Comparison of ENCODE assay signal across 9 mouse cellular contexts in genomic region chr12:113142021-113142975, GRCm38 (mm10). TPM values are rescaled to one million over a fixed set of nuclear protein-coding genes. Genes with fewer than 3 reads are reported as not detected.
A peak's percentile ranks its signal among the peaks of the same experiment; 100 is the strongest.
DNase-seq lines count a peak whose midpoint lies in the region; ATAC-seq lines count a peak whose summit lies in the region.
"Had no signal": no experiment of that assay in that cellular context is flagged by ENCODE, and none has a peak within 500 bp of the region (broad histone marks: within the 10 kb centered on the region; RNA-seq: fewer than 3 reads in every experiment).

No protein-coding gene starts in this region.

- peak overlapping the region; percentile 27; the same call in 1 of the 2 replicates for H3K27ac ChIP-seq in neural tube, embryonic 11.5 days (ENCODE audit: low read depth, low read length)
- peak overlapping the region; percentile 1; the same call in 1 of the 2 replicates for H3K27ac ChIP-seq in embryonic facial prominence, embryonic 13.5 days
- peak overlapping the region; percentile 99 for H3K27ac ChIP-seq in heart, embryonic 13.5 days (replicated peaks)
- peak overlapping the region; percentile 82 for H3K27ac ChIP-seq in kidney, embryonic 16.5 days (ENCODE audit: low read length)
- H3K27ac ChIP-seq in liver, embryonic 16.5 days (ENCODE audit: low read length): peak overlapping the region; percentile 70

- peaks cover 4% of the 10 kb centered on the region for H3K36me3 ChIP-seq in neural tube, embryonic 11.5 days (ENCODE audit: control insufficient read depth, insufficient read depth, low read length)
- peaks cover 17% of the 10 kb centered on the region for H3K36me3 ChIP-seq in embryonic facial prominence, embryonic 13.5 days
- H3K36me3 ChIP-seq in heart, embryonic 13.5 days: peaks cover 43% of the 10 kb centered on the region
- H3K36me3 ChIP-seq in kidney, embryonic 16.5 days (ENCODE audit: insufficient read depth, low read length): peaks cover 27% of the 10 kb centered on the region
- H3K36me3 ChIP-seq in liver, embryonic 16.5 days (ENCODE audit: control insufficient read depth, insufficient read depth): no peaks in the 10 kb centered on the region

- 28% methylated on average over 15 of the region's 15 CpGs for WGBS in neural tube, embryonic 11.5 days
- WGBS in embryonic facial prominence, embryonic 13.5 days: 19% methylated on average over 15 of the region's 15 CpGs
- 6% methylated on average over 15 of the region's 15 CpGs for WGBS in heart, embryonic 13.5 days
- WGBS in kidney, embryonic 16.5 days: 16% methylated on average over 15 of the region's 15 CpGs
- WGBS in liver, embryonic 16.5 days (ENCODE audit: insufficient replicate concordance): 20% methylated on average over 15 of the region's 15 CpGs

- peak overlapping the region; percentile 63 for H3K9ac ChIP-seq in neural tube, embryonic 11.5 days (ENCODE audit: low read length)
- peak overlapping the region; percentile 63 for H3K9ac ChIP-seq in embryonic facial prominence, embryonic 13.5 days
- H3K9ac ChIP-seq in heart, embryonic 13.5 days: peak overlapping the region; percentile 95
- peak overlapping the region; percentile 78 for H3K9ac ChIP-seq in kidney, embryonic 16.5 days (replicated peaks; ENCODE audit: low read length)
- peak overlapping the region; percentile 30; the same call in 1 of the 2 replicates for H3K9ac ChIP-seq in liver, embryonic 16.5 days (ENCODE audit: low read depth, low read length)

- peak overlapping the region; percentile 56 for H3K4me3 ChIP-seq in neural tube, embryonic 11.5 days (ENCODE audit: low read depth, low read length)
- peak overlapping the region; percentile 53 for H3K4me3 ChIP-seq in embryonic facial prominence, embryonic 13.5 days
- peak overlapping the region; percentile 82 for H3K4me3 ChIP-seq in heart, embryonic 13.5 days
- peak overlapping the region; percentile 71 for H3K4me3 ChIP-seq in kidney, embryonic 16.5 days (ENCODE audit: low read length)
- peak overlapping the region; percentile 73 for H3K4me3 ChIP-seq in liver, embryonic 16.5 days (ENCODE audit: low read depth, low read length)

- H3K4me2 ChIP-seq in neural tube, embryonic 11.5 days (ENCODE audit: low read depth): peak overlapping the region; percentile 62
- H3K4me2 ChIP-seq in embryonic facial prominence, embryonic 13.5 days: peak overlapping the region; percentile 80
- H3K4me2 ChIP-seq in heart, embryonic 13.5 days: peak overlapping the region; percentile 93
- peak overlapping the region; percentile 78 for H3K4me2 ChIP-seq in kidney, embryonic 16.5 days (replicated peaks; ENCODE audit: low read depth, low read length)
- peak overlapping the region; percentile 17 for H3K4me2 ChIP-seq in liver, embryonic 16.5 days (ENCODE audit: low read depth, low read length)

- H3K4me1 ChIP-seq in neural tube, embryonic 11.5 days (ENCODE audit: control insufficient read depth, insufficient read depth, low read length): peaks cover 32% of the 10 kb centered on the region
- H3K4me1 ChIP-seq in embryonic facial prominence, embryonic 13.5 days: peaks cover 51% of the 10 kb centered on the region
- peaks cover 82% of the 10 kb centered on the region for H3K4me1 ChIP-seq in heart, embryonic 13.5 days
- peaks cover 74% of the 10 kb centered on the region for H3K4me1 ChIP-seq in kidney, embryonic 16.5 days (ENCODE audit: insufficient read depth, low read length)
- peaks cover 42% of the 10 kb centered on the region for H3K4me1 ChIP-seq in liver, embryonic 16.5 days (ENCODE audit: control insufficient read depth, low read depth, low read length)

- H3K9me3 ChIP-seq in neural tube, embryonic 11.5 days (ENCODE audit: control insufficient read depth, low read length): no peaks in the 10 kb centered on the region
- H3K9me3 ChIP-seq in embryonic facial prominence, embryonic 13.5 days: no peaks in the 10 kb centered on the region
- no peaks in the 10 kb centered on the region for H3K9me3 ChIP-seq in heart, embryonic 13.5 days
- H3K9me3 ChIP-seq in kidney, embryonic 16.5 days (ENCODE audit: low read length): no peaks in the 10 kb centered on the region
- no peaks in the 10 kb centered on the region for H3K9me3 ChIP-seq in liver, embryonic 16.5 days (replicated peaks; ENCODE audit: control insufficient read depth, low read length)

- H3K27me3 ChIP-seq in neural tube, embryonic 11.5 days (ENCODE audit: control insufficient read depth, insufficient read depth, low read length): 0 out of 2 replicates have a peak, but pooled peaks cover 6% of the 10 kb centered on the region
- H3K27me3 ChIP-seq in embryonic facial prominence, embryonic 13.5 days: peaks cover 66% of the 10 kb centered on the region
- no peaks in the 10 kb centered on the region for H3K27me3 ChIP-seq in heart, embryonic 13.5 days (replicated peaks)
- no peaks in the 10 kb centered on the region for H3K27me3 ChIP-seq in kidney, embryonic 16.5 days (ENCODE audit: insufficient read depth, low read length)
- peaks cover 48% of the 10 kb centered on the region for H3K27me3 ChIP-seq in liver, embryonic 16.5 days (ENCODE audit: control insufficient read depth, insufficient read depth, low read depth, low read length)

- DNase-seq in neural tube, embryonic 11.5 days (ENCODE audit: low spot score): peak; percentile 44
- DNase-seq in neural tube, embryonic 10.5 days (ENCODE audit: extremely low spot score, low spot score): no peak
- DNase-seq in right cerebral cortex, postnatal 25 days: peak; percentile 48
- DNase-seq in thymus, postnatal 25 days: no peak

- no peak for ATAC-seq in neural tube, embryonic 11.5 days (ENCODE audit: insufficient read depth, low FRiP score, low TSS enrichment)
- no peak for ATAC-seq in embryonic facial prominence, embryonic 13.5 days (ENCODE audit: insufficient number of reproducible peaks, insufficient read depth, low FRiP score, low TSS enrichment, low read depth)
- ATAC-seq in heart, embryonic 13.5 days (ENCODE audit: extremely low read depth, insufficient number of reproducible peaks, low FRiP score, low TSS enrichment): peak; percentile 35
- peak; percentile 50 for ATAC-seq in kidney, embryonic 16.5 days (ENCODE audit: low FRiP score, low TSS enrichment)
- ATAC-seq in liver, embryonic 16.5 days (ENCODE audit: low read depth): peak; percentile 1; the same call in 1 of the 2 replicates

RNA-seq across cellular contexts. Expression of gene Crip2, which starts 2.3 kb away (rescaled TPM):
- 198 and 211 TPM in 2 replicates for polyA plus RNA-seq in neural tube, embryonic 11.5 days (2014; fragmentation: Nextera tagmentation; extraction: Ambion mirVana)
- polyA plus RNA-seq in embryonic facial prominence, embryonic 13.5 days (2015; fragmentation: Nextera tagmentation; extraction: Ambion mirVana): 63.4 and 72.3 TPM in 2 replicates
- 1,302 and 1,499 TPM in 2 replicates for polyA plus RNA-seq in heart, embryonic 13.5 days (2015; fragmentation: Nextera tagmentation; extraction: Ambion mirVana)
- polyA plus RNA-seq in kidney, embryonic 16.5 days (2015; fragmentation: Nextera tagmentation; extraction: Ambion mirVana): 244 and 263 TPM in 2 replicates
- 41.6 and 43.8 TPM in 2 replicates for polyA plus RNA-seq in liver, embryonic 16.5 days (2015; fragmentation: Nextera tagmentation; extraction: Ambion mirVana)

RNA-seq across cellular contexts. Expression of gene Crip1, which starts 3.8 kb away (rescaled TPM):
- 53.3 and 58.2 TPM in 2 replicates for polyA plus RNA-seq in neural tube, embryonic 11.5 days (2014; fragmentation: Nextera tagmentation; extraction: Ambion mirVana)
- polyA plus RNA-seq in embryonic facial prominence, embryonic 13.5 days (2015; fragmentation: Nextera tagmentation; extraction: Ambion mirVana): 224 and 230 TPM in 2 replicates
- 408 and 464 TPM in 2 replicates for polyA plus RNA-seq in heart, embryonic 13.5 days (2015; fragmentation: Nextera tagmentation; extraction: Ambion mirVana)
- 270 and 293 TPM in 2 replicates for polyA plus RNA-seq in kidney, embryonic 16.5 days (2015; fragmentation: Nextera tagmentation; extraction: Ambion mirVana)
- polyA plus RNA-seq in liver, embryonic 16.5 days (2015; fragmentation: Nextera tagmentation; extraction: Ambion mirVana): 97.4 and 102 TPM in 2 replicates

RNA-seq across cellular contexts. Expression of gene Tedc1, which starts 13.9 kb away (rescaled TPM):
- 30.6 and 36.0 TPM in 2 replicates for polyA plus RNA-seq in neural tube, embryonic 11.5 days (2014; fragmentation: Nextera tagmentation; extraction: Ambion mirVana)
- 32.0 and 33.9 TPM in 2 replicates for polyA plus RNA-seq in embryonic facial prominence, embryonic 13.5 days (2015; fragmentation: Nextera tagmentation; extraction: Ambion mirVana)
- 20.6 and 21.8 TPM in 2 replicates for polyA plus RNA-seq in heart, embryonic 13.5 days (2015; fragmentation: Nextera tagmentation; extraction: Ambion mirVana)
- polyA plus RNA-seq in kidney, embryonic 16.5 days (2015; fragmentation: Nextera tagmentation; extraction: Ambion mirVana): 38.2 and 45.5 TPM in 2 replicates
- 9.1 and 9.2 TPM in 2 replicates for polyA plus RNA-seq in liver, embryonic 16.5 days (2015; fragmentation: Nextera tagmentation; extraction: Ambion mirVana)

RNA-seq across cellular contexts. Expression of gene Tmem121, which starts 43.4 kb away (rescaled TPM):
- polyA plus RNA-seq in neural tube, embryonic 11.5 days (2014; fragmentation: Nextera tagmentation; extraction: Ambion mirVana): 13.2 and 13.7 TPM in 2 replicates
- 16.6 and 18.0 TPM in 2 replicates for polyA plus RNA-seq in embryonic facial prominence, embryonic 13.5 days (2015; fragmentation: Nextera tagmentation; extraction: Ambion mirVana)
- polyA plus RNA-seq in heart, embryonic 13.5 days (2015; fragmentation: Nextera tagmentation; extraction: Ambion mirVana): 2.8 and 3.1 TPM in 2 replicates
- polyA plus RNA-seq in kidney, embryonic 16.5 days (2015; fragmentation: Nextera tagmentation; extraction: Ambion mirVana): 8.6 and 10.9 TPM in 2 replicates
- polyA plus RNA-seq in liver, embryonic 16.5 days (2015; fragmentation: Nextera tagmentation; extraction: Ambion mirVana): 0.36 and 0.39 TPM in 2 replicates
- polyA plus RNA-seq: G1E had no signal

RNA-seq across cellular contexts. Expression of gene Mta1, which starts 44.2 kb away (rescaled TPM):
- 21.5 and 21.9 TPM in 2 replicates for polyA plus RNA-seq in neural tube, embryonic 11.5 days (2014; fragmentation: Nextera tagmentation; extraction: Ambion mirVana)
- 18.5 and 18.6 TPM in 2 replicates for polyA plus RNA-seq in embryonic facial prominence, embryonic 13.5 days (2015; fragmentation: Nextera tagmentation; extraction: Ambion mirVana)
- 11.2 and 11.9 TPM in 2 replicates for polyA plus RNA-seq in heart, embryonic 13.5 days (2015; fragmentation: Nextera tagmentation; extraction: Ambion mirVana)
- 15.4 and 15.9 TPM in 2 replicates for polyA plus RNA-seq in kidney, embryonic 16.5 days (2015; fragmentation: Nextera tagmentation; extraction: Ambion mirVana)
- 3.4 and 3.5 TPM in 2 replicates for polyA plus RNA-seq in liver, embryonic 16.5 days (2015; fragmentation: Nextera tagmentation; extraction: Ambion mirVana)

Comparison
In these comparisons a context has a peak if more than half of its experiments do, and no peak if none do; other contexts are left out.
1. DNase-seq: peak in neural tube, embryonic 11.5 days (single experiment) and right cerebral cortex, postnatal 25 days (single experiment); none in neural tube, embryonic 10.5 days (single experiment) and thymus, postnatal 25 days (single experiment).
2. ATAC-seq: peak in heart, embryonic 13.5 days (single experiment), kidney, embryonic 16.5 days (single experiment) and liver, embryonic 16.5 days (single experiment); none in neural tube, embryonic 11.5 days (single experiment) and embryonic facial prominence, embryonic 13.5 days (single experiment).
3. H3K27ac ChIP-seq: peak in every context shown above with its lines; median percentile 99 in heart, embryonic 13.5 days; 82 in kidney, embryonic 16.5 days; 70 in liver, embryonic 16.5 days; 27 in neural tube, embryonic 11.5 days; 1 in embryonic facial prominence, embryonic 13.5 days.
4. H3K4me2 ChIP-seq: peak in every context shown above with its lines; median percentile 93 in heart, embryonic 13.5 days; 80 in embryonic facial prominence, embryonic 13.5 days; 78 in kidney, embryonic 16.5 days; 62 in neural tube, embryonic 11.5 days; 17 in liver, embryonic 16.5 days.
5. H3K9ac ChIP-seq: peak in every context shown above with its lines; median percentile 95 in heart, embryonic 13.5 days; 78 in kidney, embryonic 16.5 days; 63 in neural tube, embryonic 11.5 days; 63 in embryonic facial prominence, embryonic 13.5 days; 30 in liver, embryonic 16.5 days.
6. Peak in every context shown above with its lines, with median percentiles within 50 percentile points of each other: H3K4me3 ChIP-seq.